Mouse (Mus musculus): ENCODE data around the gene Eif4h. TPM values are rescaled to one million over a fixed set of nuclear protein-coding genes. Genes with fewer than 3 reads are reported as not detected.

The Eif4h gene
- polyA plus RNA-seq, 1 experiment from 2014 or later: 344 TPM

GRCm38 (mm10) chr5:134572508-134573214 lies 66.6 kb downstream of the Eif4h start:
- no peaks in the 10 kb centered on the region; the same call in 1 of the 2 replicates for H3K9me3 ChIP-seq (replicated peaks; ENCODE audit: control insufficient read depth, low read length)
- H3K27ac ChIP-seq (ENCODE audit: low read depth, low read length): no peak overlapping the region
- peak overlapping the region; percentile 78 for H3K4me2 ChIP-seq
- peak overlapping the region; percentile 48 for H3K4me3 ChIP-seq (ENCODE audit: low read depth, low read length)
- H3K36me3 ChIP-seq (ENCODE audit: control insufficient read depth, insufficient read depth, low read length): no peaks in the 10 kb centered on the region
- no peaks in the 10 kb centered on the region for H3K4me1 ChIP-seq (ENCODE audit: control insufficient read depth, insufficient read depth, low read length)
- ATAC-seq (replicated peaks; ENCODE audit: insufficient number of reproducible peaks, low FRiP score, low TSS enrichment): no peak
- peak overlapping the region; percentile 36 for H3K9ac ChIP-seq (ENCODE audit: low read depth, low read length)
- H3K27me3 ChIP-seq (ENCODE audit: control insufficient read depth, insufficient read depth, low read length): no peaks in the 10 kb centered on the region
- 29% methylated on average over 10 of the region's 10 CpGs for WGBS (ENCODE audit: insufficient replicate concordance)

- Histone ChIP-seq H3K27ac (ENCODE audit: low read depth, low read length) (0 out of 2 replicates have a peak overlapping the region, but pooled peaks have one; percentile 31), H3K9ac (ENCODE audit: low read depth, low read length) (peak overlapping the region; percentile 36), H3K4me2 (peak overlapping the region; percentile 78), H3K27me3 (ENCODE audit: control insufficient read depth, insufficient read depth, low read length) (no peaks in the 10 kb centered on the region), H3K36me3 (ENCODE audit: control insufficient read depth, insufficient read depth, low read length) (no peaks in the 10 kb centered on the region), H3K9me3 (replicated peaks; ENCODE audit: control insufficient read depth, low read length) (no peaks in the 10 kb centered on the region; the same call in 1 of the 2 replicates), H3K4me1 (ENCODE audit: control insufficient read depth, insufficient read depth, low read length) (no peaks in the 10 kb centered on the region), H3K4me3 (ENCODE audit: low read depth, low read length) (peak overlapping the region; percentile 48)
- 2% methylated on average over 23 of the region's 23 CpGs for WGBS (ENCODE audit: insufficient replicate concordance)
- no peak for ATAC-seq (replicated peaks; ENCODE audit: insufficient number of reproducible peaks, low FRiP score, low TSS enrichment)
Observed at GRCm38 (mm10) chr5:134571730-134572507, 67.4 kb downstream of the Eif4h start.

Small RNAs within 50 kb of the gene (microRNA-seq; reads per million reads assigned to microRNA genes)
- not detected for gene Mir7228 (ENCODE audit: borderline number of aligned reads)

Other genes with a start within 250 kb of the Eif4h start
- 49.0 and 55.7 TPM in 2 replicates for gene Gtf2ird1, start 182.8 kb downstream of the Eif4h start, polyA plus RNA-seq (2014; fragmentation: Nextera tagmentation; extraction: Ambion mirVana)
- gene Clip2, start 87.1 kb downstream of the Eif4h start, polyA plus RNA-seq (2014; fragmentation: Nextera tagmentation; extraction: Ambion mirVana): 1.7 and 2.2 TPM in 2 replicates
- gene Syna, start 79.3 kb downstream of the Eif4h start, polyA plus RNA-seq (2014; fragmentation: Nextera tagmentation; extraction: Ambion mirVana): not detected in 2 replicates
- 216 and 234 TPM in 2 replicates for gene Rfc2, start 58.1 kb downstream of the Eif4h start, polyA plus RNA-seq (2014; fragmentation: Nextera tagmentation; extraction: Ambion mirVana)
- 1.9 and 3.5 TPM in 2 replicates for gene Lat2, start 24.5 kb downstream of the Eif4h start, polyA plus RNA-seq (2014; fragmentation: Nextera tagmentation; extraction: Ambion mirVana)
- gene Limk1, start 49.1 kb upstream of the Eif4h start, polyA plus RNA-seq (2014; fragmentation: Nextera tagmentation; extraction: Ambion mirVana): 2.6 and 3.3 TPM in 2 replicates
- 24.3 and 27.7 TPM in 2 replicates for gene Eln, start 107.8 kb upstream of the Eif4h start, polyA plus RNA-seq (2014; fragmentation: Nextera tagmentation; extraction: Ambion mirVana)

All from heart, embryonic 11.5 days (tissue).